ENCODE assay signal across 9 mouse cellular contexts in the genomic region with DNA sequence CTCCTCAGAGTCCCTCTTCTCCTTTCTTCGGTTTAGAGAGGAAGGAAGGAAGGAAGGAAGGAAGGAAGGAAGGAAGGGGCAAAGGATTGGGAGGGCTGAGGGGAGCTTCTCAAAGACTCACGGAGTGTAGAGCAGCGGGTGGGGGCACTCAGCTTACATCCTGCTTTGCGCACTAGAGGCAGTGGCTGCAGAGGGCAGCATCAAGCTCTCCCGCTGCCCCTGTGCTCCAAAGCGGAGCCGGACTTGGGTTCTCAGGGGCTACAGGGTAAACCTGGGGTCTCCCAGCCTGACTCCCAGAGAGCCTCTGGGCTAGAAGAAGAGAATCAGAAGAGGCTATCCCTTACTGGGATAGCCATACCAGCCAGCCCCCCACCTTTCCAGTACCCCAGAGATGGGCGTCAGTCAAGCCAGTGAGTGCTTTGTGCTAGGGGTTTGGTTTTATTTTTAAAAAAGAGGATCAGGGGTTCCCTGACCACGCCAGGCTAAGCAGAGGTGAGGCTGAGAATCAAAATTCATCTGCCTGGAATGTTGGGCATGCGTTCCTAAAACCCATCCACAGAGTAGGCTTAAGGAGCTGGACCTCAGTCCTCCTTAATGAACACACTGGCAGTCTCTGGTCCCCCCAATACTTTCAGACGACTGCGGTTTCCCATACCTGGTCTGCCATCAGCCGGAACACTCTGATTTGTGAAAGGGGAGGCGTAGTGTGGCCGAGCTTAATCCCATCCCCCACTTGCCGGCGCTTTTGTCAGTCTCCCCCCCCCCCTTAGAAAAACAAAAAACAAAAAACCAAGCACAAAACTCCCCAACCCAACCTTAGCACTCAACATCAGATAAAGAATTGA. TPM values are rescaled to one million over a fixed set of nuclear protein-coding genes. Genes with fewer than 3 reads are reported as not detected.
DNase-seq lines count a peak whose midpoint lies in the region; ATAC-seq and TF ChIP-seq lines count a peak whose summit lies in the region.
"Had no signal": no experiment of that assay in that cellular context is flagged by ENCODE, and none has a peak within 500 bp of the region (broad histone marks: within the 10 kb centered on the region; RNA-seq: fewer than 3 reads in every experiment).

No protein-coding gene starts in this region.

- peak overlapping the region; percentile 92 for H3K9ac ChIP-seq in embryonic facial prominence, embryonic 14.5 days (ENCODE audit: low read depth, low read length)
- peak overlapping the region; percentile 98 for H3K9ac ChIP-seq in hindbrain, embryonic 15.5 days
- peak overlapping the region; percentile 47 for H3K9ac ChIP-seq in neural tube, embryonic 11.5 days (ENCODE audit: low read length)

- peak overlapping the region; percentile 97 for H3K27ac ChIP-seq in embryonic facial prominence, embryonic 14.5 days (replicated peaks; ENCODE audit: low read depth, low read length)
- peak overlapping the region; percentile 83 for H3K27ac ChIP-seq in hindbrain, embryonic 15.5 days (replicated peaks)
- H3K27ac ChIP-seq in neural tube, embryonic 11.5 days (ENCODE audit: low read depth, low read length) = no peak overlapping the region

- no peaks in the 10 kb centered on the region for H3K9me3 ChIP-seq in embryonic facial prominence, embryonic 14.5 days (ENCODE audit: control insufficient read depth, low read length)
- H3K9me3 ChIP-seq in hindbrain, embryonic 15.5 days = no peaks in the 10 kb centered on the region
- H3K9me3 ChIP-seq in neural tube, embryonic 11.5 days (ENCODE audit: control insufficient read depth, low read length) = no peaks in the 10 kb centered on the region

- peaks cover 48% of the 10 kb centered on the region for H3K4me1 ChIP-seq in embryonic facial prominence, embryonic 14.5 days (ENCODE audit: control insufficient read depth, insufficient read depth, low read length)
- H3K4me1 ChIP-seq in hindbrain, embryonic 15.5 days (replicated peaks) = peaks cover 70% of the 10 kb centered on the region
- H3K4me1 ChIP-seq in neural tube, embryonic 11.5 days (ENCODE audit: control insufficient read depth, insufficient read depth, low read length) = peaks cover 54% of the 10 kb centered on the region
- H3K4me1 ChIP-seq in lung, adult 2 months (ENCODE audit: control insufficient read depth, insufficient read depth, low read length) = peaks cover 4% of the 10 kb centered on the region; the same call in 1 of the 2 replicates

- TF ChIP-seq POLR2A in lung, adult 2 months (IDR thresholded peaks at IDR 0.05; ENCODE audit: borderline replicate concordance, extremely low read depth, low read depth, low read length) = no peak

- H3K27me3 ChIP-seq in embryonic facial prominence, embryonic 14.5 days (replicated peaks; ENCODE audit: control insufficient read depth, insufficient read depth, low read length) = peaks cover 11% of the 10 kb centered on the region; the same call in 1 of the 2 replicates
- no peaks in the 10 kb centered on the region for H3K27me3 ChIP-seq in hindbrain, embryonic 15.5 days
- peaks cover 36% of the 10 kb centered on the region for H3K27me3 ChIP-seq in neural tube, embryonic 11.5 days (ENCODE audit: control insufficient read depth, insufficient read depth, low read length)

- H3K4me2 ChIP-seq in embryonic facial prominence, embryonic 14.5 days (ENCODE audit: low read depth, low read length) = peak overlapping the region; percentile 61
- H3K4me2 ChIP-seq in hindbrain, embryonic 15.5 days = peak overlapping the region; percentile 94
- H3K4me2 ChIP-seq in neural tube, embryonic 11.5 days (ENCODE audit: low read depth) = peak overlapping the region; percentile 98

- no peak for ATAC-seq in embryonic facial prominence, embryonic 14.5 days (ENCODE audit: low read depth)
- no peak for ATAC-seq in hindbrain, embryonic 15.5 days (ENCODE audit: low FRiP score, low read depth)
- ATAC-seq in neural tube, embryonic 11.5 days (ENCODE audit: insufficient read depth, low FRiP score, low TSS enrichment) = no peak

- peak overlapping the region; percentile 81 for H3K4me3 ChIP-seq in embryonic facial prominence, embryonic 14.5 days (ENCODE audit: low read depth, low read length)
- peak overlapping the region; percentile 93 for H3K4me3 ChIP-seq in hindbrain, embryonic 15.5 days
- peak overlapping the region; percentile 69 for H3K4me3 ChIP-seq in neural tube, embryonic 11.5 days (ENCODE audit: low read depth, low read length)
- H3K4me3 ChIP-seq in lung, adult 2 months (replicated peaks; ENCODE audit: extremely low read depth, low read depth, low read length) = no peak overlapping the region

- WGBS in embryonic facial prominence, embryonic 14.5 days = 3% methylated on average over 17 of the region's 17 CpGs
- 4% methylated on average over 16 of the region's 17 CpGs for WGBS in hindbrain, embryonic 15.5 days
- 5% methylated on average over 17 of the region's 17 CpGs for WGBS in neural tube, embryonic 11.5 days
- 21% methylated on average over 17 of the region's 17 CpGs for WGBS in lung, adult 2 months

- TF ChIP-seq CTCF in lung, adult 2 months (IDR thresholded peaks at IDR 0.05; ENCODE audit: insufficient read depth, low read length) = no peak

- H3K36me3 ChIP-seq in embryonic facial prominence, embryonic 14.5 days (ENCODE audit: control insufficient read depth, insufficient read depth, low read length) = 0 out of 2 replicates have a peak, but pooled peaks cover 4% of the 10 kb centered on the region
- no peaks in the 10 kb centered on the region for H3K36me3 ChIP-seq in hindbrain, embryonic 15.5 days
- no peaks in the 10 kb centered on the region for H3K36me3 ChIP-seq in neural tube, embryonic 11.5 days (ENCODE audit: control insufficient read depth, insufficient read depth, low read length)

- DNase-seq in kidney, postnatal 4 days = peak; percentile 48 to 58
- DNase-seq in kidney, postnatal 36 days = no peak
- DNase-seq in embryonic facial prominence, embryonic 14.5 days (ENCODE audit: low spot score) = peak; percentile 51
- DNase-seq in neural tube, embryonic 11.5 days (ENCODE audit: low spot score) = no peak
- no peak for DNase-seq in layer of hippocampus, postnatal 25 days (ENCODE audit: extremely low spot score in 1 of 2, low spot score in 1 of 2)
- DNase-seq in lung, adult 2 months = no peak
- no peak for DNase-seq in frontal cortex, postnatal 36 days (ENCODE audit: low spot score in 2 of 2)

RNA-seq across cellular contexts. Expression of a gene that starts 2.0 kb away (rescaled TPM):
- 30.0 and 30.5 TPM in 2 replicates for polyA plus RNA-seq in embryonic facial prominence, embryonic 14.5 days (2014; fragmentation: Nextera tagmentation; extraction: Ambion mirVana)
- 15.0 and 18.8 TPM in 2 replicates for polyA plus RNA-seq in hindbrain, embryonic 15.5 days (2015; fragmentation: Nextera tagmentation; extraction: Ambion mirVana)
- polyA plus RNA-seq in neural tube, embryonic 11.5 days (2014; fragmentation: Nextera tagmentation; extraction: Ambion mirVana) = 9.0 and 10.0 TPM in 2 replicates
- total RNA-seq in layer of hippocampus, postnatal 25 days (2021) = 10 to 100 TPM; 49.7 to 72.3 TPM
- polyA plus RNA-seq in lung, adult 2 months (2012; rRNA removed) = 3.5 and 4.3 TPM in 2 replicates

RNA-seq across cellular contexts. Expression of a gene that starts 14.0 kb away (rescaled TPM):
- polyA plus RNA-seq in embryonic facial prominence, embryonic 14.5 days (2014; fragmentation: Nextera tagmentation; extraction: Ambion mirVana) = 0.31 and 0.51 TPM in 2 replicates
- polyA plus RNA-seq in hindbrain, embryonic 15.5 days (2015; fragmentation: Nextera tagmentation; extraction: Ambion mirVana) = 0.29 and 0.84 TPM in 2 replicates
- 0.23 TPM in 1 of 2 replicates, not detected in the other for polyA plus RNA-seq in neural tube, embryonic 11.5 days (2014; fragmentation: Nextera tagmentation; extraction: Ambion mirVana)
- under 1 TPM in 1 of 2 experiments, not detected in 1; 0.34 TPM for total RNA-seq in layer of hippocampus, postnatal 25 days (2021)
- 0.15 and 0.70 TPM in 2 replicates for polyA plus RNA-seq in lung, adult 2 months (2012; rRNA removed)
- polyA plus RNA-seq: liver, embryonic 16.5 days had no signal

RNA-seq across cellular contexts. Expression of a gene that starts 27.8 kb away (rescaled TPM):
- polyA plus RNA-seq in embryonic facial prominence, embryonic 14.5 days (2014; fragmentation: Nextera tagmentation; extraction: Ambion mirVana) = 4.3 and 6.6 TPM in 2 replicates
- 1.0 and 2.5 TPM in 2 replicates for polyA plus RNA-seq in hindbrain, embryonic 15.5 days (2015; fragmentation: Nextera tagmentation; extraction: Ambion mirVana)
- polyA plus RNA-seq in neural tube, embryonic 11.5 days (2014; fragmentation: Nextera tagmentation; extraction: Ambion mirVana) = 0.68 and 0.72 TPM in 2 replicates
- 1 to 10 TPM; 2.0 to 2.3 TPM for total RNA-seq in layer of hippocampus, postnatal 25 days (2021)
- 60.0 and 62.2 TPM in 2 replicates for polyA plus RNA-seq in lung, adult 2 months (2012; rRNA removed)

RNA-seq across cellular contexts. Expression of a gene that starts 49.6 kb away (rescaled TPM):
- 1.4 and 4.1 TPM in 2 replicates for polyA plus RNA-seq in embryonic facial prominence, embryonic 14.5 days (2014; fragmentation: Nextera tagmentation; extraction: Ambion mirVana)
- polyA plus RNA-seq in hindbrain, embryonic 15.5 days (2015; fragmentation: Nextera tagmentation; extraction: Ambion mirVana) = 3.8 and 4.8 TPM in 2 replicates
- polyA plus RNA-seq in neural tube, embryonic 11.5 days (2014; fragmentation: Nextera tagmentation; extraction: Ambion mirVana) = 1.4 and 3.2 TPM in 2 replicates
- total RNA-seq in layer of hippocampus, postnatal 25 days (2021) = 1 to 10 TPM; 3.0 to 3.9 TPM
- 5.8 and 7.6 TPM in 2 replicates for polyA plus RNA-seq in lung, adult 2 months (2012; rRNA removed)
- polyA plus RNA-seq: liver, embryonic 16.5 days had no signal

Comparison
In these comparisons a context has a peak if more than half of its experiments do, and no peak if none do; other contexts are left out.
1. DNase-seq: peak in kidney, postnatal 4 days (2 of 2) and embryonic facial prominence, embryonic 14.5 days (single experiment); none in kidney, postnatal 36 days (0 of 2), neural tube, embryonic 11.5 days (single experiment), layer of hippocampus, postnatal 25 days (0 of 2), lung, adult 2 months (single experiment) and frontal cortex, postnatal 36 days (0 of 2).
2. H3K9ac ChIP-seq: peak in every context shown above with its lines; median percentile 98 in hindbrain, embryonic 15.5 days; 92 in embryonic facial prominence, embryonic 14.5 days; 47 in neural tube, embryonic 11.5 days.
3. Peak in every context shown above with its lines, with median percentiles within 50 percentile points of each other: H3K4me2 ChIP-seq.